Mouse (Mus musculus) neutrophil, adult 83 days (primary cell): Measurements from ENCODE around the gene Fgf11. TPM values are rescaled to one million over a fixed set of nuclear protein-coding genes. Genes with fewer than 3 reads are reported as not detected.

Experiments
- total RNA-seq, 2 experiments: library from RNA; stranded (reverse); gene quantifications; one replicate each; pipeline ENCODE4 v1.2.4; 2023

Fgf11 gene
- total RNA-seq: under 1 TPM in 1 of 2 experiments, not detected in 1; 0.18 TPM

DNA sequence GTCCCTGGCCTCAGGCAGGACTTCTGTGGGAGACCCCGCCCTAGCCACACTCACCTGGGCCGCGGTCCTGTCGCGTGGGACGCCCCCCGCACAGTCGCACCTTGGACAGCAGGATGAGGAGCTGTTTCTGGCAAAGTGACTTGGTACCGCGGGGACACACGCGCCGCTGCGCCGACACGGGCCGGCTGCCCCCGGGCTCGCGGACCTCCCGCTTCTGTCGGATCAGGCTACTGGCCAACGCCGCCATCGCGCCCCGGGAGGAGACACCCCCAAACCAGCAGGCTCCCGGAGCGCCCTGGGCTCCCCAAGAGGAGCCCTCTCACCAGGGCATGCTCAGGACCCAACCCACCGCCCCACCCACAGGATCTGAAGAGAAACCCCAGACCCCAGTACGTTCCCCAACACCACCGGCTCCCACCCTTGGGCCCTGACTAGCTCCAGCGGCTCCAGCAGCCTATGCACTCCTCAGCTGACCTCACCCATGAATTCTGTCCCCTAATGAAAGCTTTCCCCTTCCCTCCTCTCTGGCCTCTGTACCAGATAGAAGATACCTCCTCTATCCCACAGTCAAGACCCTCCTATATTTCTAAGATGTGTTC lies at the start of gene Fgf11:
Fgf11 (minus strand) TSS at position 479 of the 599 bp plus-strand sequence.

DNA sequence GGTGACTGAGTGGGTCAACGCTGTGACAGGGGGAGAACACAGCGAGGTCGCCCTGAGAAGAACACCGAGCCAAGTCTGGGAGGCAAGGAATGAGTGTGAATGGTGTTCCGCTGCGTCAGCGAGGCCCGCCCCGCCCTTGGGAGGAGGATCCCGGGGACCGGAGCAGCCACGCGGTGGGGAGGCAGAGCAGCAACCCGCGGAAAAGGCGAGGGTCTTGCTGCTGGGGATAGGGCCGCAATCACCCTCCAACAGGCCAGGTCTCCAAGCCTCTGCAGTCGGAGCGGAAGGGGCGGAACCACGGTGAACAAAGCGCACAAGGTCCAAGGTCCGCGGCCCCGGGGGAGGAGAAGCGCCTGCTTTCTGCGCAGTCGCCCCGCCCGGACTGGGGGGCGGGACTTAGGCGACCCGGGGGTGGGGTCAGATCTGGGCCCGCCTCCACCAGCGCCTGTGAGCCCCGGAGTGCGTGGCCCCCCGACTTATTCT lies 44.6 kb upstream of the Fgf11 start, which contains the start of gene Plscr3:
Plscr3 (plus strand) TSS at position 179 of the 483 bp plus-strand sequence.

DNA sequence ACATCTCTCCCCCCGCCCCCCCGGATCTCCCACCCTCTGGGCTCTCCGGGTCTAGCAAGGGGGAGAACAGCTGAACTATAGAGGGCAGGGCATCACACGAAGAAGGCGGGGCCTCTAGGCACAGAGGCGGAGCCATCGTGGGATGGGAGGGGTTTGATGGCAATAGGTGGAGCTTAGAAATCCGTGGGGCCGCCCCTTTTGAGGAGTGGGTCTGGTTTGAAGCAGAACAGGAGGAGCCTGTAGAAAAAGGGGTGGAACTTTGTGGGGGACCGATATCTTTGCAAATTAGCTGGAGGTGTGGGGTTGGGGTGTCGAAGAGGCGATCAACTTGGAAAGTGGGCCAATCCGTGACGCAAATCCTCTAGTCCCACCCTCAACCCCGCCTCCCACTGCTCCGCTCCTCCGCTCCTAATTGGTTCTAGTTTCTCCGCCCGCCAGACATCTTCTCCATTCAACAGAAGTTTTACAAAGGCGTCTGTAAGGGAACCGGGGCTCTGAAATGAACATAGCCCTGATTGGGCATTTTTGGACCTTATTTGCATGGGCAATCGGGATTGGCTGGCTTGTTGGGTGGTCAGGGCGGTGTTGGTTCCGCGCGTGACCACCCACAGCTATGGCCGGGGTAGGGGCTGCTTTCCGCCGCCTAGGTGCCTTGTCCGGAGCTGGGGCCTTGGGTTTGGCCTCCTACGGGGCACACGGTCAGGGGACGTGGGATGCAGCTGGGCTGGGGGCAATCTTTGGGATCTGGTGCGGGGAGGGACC lies 36.5 kb upstream of the Fgf11 start, which contains the start of gene Tmem256:
Tmem256 (plus strand) TSS at position 563 of the 762 bp plus-strand sequence.

DNA sequence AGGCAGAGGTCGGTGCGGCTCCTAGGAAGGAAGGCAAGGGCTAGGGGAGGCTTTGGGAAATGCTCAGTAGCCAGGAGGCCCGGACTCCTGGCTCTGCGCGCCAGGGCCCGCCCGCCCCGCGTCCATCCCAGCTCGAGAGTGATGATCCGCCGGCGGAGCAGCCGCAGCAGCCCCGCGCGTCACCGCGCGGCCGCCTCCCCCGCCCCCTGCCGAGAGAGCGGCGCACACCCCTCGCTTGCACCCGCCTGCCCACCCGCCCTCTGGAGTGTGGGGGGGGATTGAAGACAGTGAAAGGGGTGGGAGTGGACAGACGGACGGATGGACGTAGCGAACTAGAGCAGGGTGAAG lies 35.9 kb upstream of the Fgf11 start, which contains the start of gene Nlgn2:
Nlgn2 (minus strand) TSS at position 181 of the 348 bp plus-strand sequence.

DNA sequence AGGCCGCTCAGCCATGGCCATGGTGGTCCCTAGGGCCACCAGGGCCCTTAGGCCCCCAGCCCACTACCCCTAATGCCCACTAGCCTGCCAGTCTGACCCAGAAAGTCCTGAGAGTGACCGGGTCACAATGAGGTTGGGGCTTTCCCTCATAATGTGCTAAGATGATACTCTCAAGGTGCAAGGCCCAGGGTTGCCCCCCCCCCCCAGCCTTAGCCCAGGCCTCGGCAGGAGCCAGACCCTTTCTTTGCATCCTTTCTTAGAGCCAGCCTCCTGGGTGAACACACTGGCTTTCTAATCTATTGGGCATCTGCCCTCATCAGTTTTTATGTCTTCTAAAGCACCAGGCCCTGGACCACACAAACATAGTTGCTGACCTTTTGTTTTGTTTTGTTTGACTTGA lies 20.4 kb upstream of the Fgf11 start, which contains the start of gene Spem1:
Spem1 (minus strand) TSS at position 101 of the 400 bp plus-strand sequence.

DNA sequence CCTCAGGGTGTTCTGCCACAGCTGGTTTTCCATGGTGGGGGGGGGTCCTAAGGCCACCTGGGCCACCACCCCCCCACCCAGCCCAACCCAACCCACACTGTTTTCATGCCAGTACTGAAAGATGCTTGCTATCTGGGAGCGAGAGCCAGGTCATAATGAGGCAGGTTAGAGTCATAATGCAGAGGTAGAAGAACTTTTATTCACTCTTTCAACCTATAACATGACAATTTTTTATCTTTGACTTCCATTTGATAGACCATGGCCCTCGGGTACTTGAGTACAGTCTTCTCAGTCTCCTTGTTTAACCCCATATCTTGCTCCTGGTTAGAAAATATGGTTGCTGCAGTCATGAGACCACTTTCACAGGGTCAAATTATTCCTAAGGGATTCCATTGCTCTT lies 16.7 kb upstream of the Fgf11 start, which contains the start of gene Spem2:
Spem2 (minus strand) TSS at position 101 of the 400 bp plus-strand sequence.

DNA sequence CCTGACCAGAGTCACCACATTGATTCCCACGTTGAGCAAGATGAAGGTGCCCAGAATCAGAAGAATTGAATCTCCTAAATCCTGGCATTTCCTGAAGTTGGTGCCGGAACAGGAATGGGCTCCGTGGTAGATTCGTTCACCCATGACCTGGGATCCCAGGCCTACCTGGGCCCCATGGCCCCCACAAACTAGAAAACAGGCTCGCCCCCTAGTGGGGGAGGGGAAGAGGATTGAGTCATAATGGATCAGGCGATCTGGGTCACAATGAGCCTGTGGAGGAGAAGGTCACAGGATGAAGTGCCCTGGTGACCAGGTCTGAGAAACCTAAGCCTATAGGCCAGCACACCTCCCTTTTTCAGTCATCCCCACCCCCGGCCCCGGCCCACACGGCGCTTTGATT lies 13.5 kb upstream of the Fgf11 start, which contains the start of gene Gm39566:
Gm39566 (minus strand) TSS at position 144 of the 400 bp plus-strand sequence.

DNA sequence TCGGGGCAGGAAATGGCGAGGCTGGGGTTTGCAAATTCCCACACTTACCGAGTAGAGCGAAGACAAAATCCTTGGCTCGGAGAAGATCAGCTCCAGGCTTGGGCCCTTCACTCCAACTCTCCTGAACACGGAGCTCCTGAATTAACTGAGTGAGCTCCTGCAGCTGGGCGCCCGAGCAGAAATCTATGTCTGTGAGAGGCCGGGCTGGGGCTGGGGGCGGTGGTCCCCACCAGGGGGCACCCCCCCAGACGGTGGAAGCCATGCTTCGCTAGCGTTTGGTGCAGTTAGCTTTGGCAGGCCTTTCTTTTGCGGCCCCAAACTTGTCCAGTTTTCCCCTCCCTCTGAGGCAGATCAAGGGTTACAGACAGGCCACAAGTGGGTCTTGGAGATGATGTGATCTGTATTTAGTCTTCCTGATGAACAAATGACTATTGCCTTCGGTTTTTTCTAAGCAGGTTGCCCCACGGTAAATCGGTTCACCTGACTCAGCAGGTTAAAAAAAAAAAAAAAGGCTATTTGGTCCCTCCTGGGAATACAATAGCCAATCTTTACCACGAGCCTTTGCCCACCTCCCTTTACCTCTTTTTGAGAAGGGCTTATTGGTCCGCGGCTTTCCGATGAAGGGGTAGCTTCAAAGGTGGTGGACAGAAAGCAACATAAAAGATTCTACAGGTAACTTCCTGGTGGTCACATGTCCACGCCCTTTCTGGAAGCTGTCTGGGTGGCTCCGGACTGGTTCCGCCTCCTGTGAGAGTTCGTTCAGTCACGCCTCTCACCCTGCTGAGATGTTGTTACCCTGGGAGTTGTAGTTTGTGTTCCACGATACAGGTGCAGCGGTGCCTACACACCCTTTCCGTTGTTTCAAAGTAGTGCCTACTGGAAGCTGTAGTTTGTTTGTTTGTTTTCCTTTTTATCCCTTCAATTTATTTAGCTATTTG lies 3.6 kb upstream of the Fgf11 start, which contains the start of gene Tmem102:
Tmem102 (minus strand) TSS at position 653 of the 938 bp plus-strand sequence.

DNA sequence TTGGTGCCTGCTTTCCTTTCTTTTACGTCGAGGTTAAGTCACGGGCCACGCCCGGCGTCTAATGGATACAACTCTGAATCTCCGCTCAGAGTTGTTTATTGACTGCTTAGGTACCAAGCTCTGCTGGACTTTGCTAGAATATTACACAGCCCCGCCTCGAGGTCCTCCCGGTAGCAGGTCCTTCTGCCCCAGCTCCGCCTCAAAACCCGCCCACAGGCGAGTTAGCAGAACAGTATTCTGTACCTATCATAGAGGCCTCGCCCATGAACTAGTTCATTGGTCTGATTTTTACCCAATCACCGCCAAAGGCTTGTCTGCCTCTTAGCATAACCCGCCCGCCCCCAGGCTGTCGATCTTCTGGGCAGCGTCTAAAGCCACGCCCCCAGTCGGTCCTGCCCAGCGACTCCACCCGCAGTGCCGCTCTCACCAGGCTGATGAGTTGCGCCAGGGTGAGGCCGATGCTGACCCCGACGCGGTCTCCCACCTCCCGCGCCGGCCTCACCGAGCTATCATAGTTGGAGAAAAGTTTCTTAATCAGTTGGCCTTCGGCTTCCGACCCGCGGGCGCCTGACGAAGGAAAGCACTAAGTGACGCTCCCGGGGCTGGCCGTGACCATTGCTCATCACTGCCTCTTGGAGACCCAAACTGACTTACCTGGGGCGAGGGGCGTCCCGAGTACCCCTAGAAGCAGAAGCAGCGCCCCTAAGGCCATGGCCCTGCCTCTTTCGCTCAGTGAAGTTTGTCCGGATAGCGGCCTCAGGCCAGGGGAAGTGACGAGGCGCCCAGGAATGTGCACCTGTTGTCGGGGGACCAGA lies 6.3 kb downstream of the Fgf11 start, which contains the start of gene Chrnb1:
Chrnb1 (minus strand) TSS at position 776 of the 815 bp plus-strand sequence.

DNA sequence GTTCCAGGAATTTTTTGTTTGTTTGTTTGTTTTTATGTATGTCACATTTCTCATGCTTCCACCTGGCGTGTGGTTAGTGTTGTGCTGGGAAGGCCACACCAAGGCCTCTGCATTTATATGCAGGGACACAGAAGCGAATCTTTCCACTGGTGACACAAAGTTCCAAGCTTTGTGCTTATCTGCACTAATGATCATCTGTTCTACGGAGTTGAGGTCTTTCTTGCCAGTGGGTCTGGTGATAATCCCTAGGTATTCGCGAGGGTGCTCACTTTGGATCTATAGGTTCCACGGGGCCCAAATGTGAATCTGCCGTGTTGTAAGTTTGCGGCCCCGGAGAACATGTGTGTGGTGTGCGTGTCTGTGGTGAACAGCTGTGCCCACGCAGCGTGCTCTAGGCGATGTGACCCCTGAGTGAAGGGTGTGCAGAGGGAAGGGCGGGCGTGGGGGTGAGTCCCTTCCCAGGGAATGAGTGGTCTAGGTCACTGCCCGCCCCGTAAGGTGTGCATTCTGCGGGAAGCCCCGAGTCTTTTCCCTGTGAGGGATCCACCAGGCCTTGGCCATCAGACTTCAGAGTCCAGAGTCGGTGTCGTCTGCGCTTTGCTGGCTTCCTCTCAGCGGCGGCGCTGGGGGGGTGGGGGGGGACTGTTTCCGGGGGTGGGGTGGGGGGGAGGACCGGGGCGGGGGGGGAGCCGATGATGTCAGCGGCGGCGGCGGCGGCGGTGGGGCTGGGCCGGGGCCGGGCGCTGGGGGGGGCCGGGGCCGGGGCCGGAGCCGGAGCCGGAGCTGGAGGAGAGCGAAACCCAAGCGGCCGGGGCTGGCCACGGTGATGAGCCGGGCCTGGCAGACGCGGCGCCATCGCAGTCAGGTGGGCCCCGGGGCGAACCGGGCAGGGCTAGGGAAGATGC lies 36.2 kb downstream of the Fgf11 start, which contains the start of gene Zbtb4:
Zbtb4 (plus strand) TSS at position 692 of the 905 bp plus-strand sequence.

DNA sequence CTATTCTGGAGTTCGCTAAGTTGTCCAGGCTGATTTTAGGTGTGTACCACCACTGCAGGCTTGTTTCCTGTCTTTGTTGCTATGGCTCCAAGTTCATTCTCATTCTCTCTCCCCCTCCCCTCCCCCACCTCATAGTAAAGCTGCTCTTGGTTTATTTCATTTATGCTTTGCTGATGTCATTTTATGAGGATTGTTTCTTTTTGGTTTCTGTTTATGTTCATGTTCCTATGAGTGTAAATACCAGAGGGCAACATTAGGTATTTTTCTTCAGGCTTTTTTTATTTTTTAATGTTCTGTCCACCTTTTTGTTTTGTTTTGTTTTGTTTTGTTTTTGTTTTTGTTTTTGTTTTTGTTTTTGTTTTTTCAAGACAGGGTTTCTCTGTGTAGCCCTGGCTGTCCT lies 39.8 kb downstream of the Fgf11 start, which contains the start of gene Slc35g3:
Slc35g3 (minus strand) TSS at position 101 of the 400 bp plus-strand sequence.

DNA sequence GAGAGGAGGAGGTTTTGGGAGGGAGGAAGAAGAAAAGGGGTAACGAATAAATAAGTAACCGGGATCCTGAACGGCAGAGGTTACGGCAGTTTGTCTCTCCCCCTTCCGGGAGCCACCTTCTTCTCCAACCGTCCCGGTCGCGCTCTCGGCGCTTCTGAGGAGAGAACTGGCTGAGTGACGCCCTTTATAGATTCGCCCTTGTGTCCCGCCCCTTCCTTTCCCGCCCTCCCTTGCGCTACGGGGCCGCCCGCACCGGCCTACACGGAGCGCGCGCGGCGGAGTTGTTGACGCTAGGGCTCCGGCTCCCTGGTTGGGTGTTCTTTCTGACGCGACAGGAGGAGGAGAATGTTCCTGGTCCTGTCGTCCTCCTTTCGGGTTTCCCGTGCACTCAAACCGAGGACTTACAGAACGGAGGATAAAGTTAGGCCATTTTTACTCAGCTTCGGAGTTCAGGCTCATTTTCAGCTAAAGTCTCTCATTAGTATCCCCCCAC lies 43.1 kb downstream of the Fgf11 start, which contains the start of gene Polr2a:
Polr2a (minus strand) TSS at position 160 of the 493 bp plus-strand sequence.

Other genes starting within 250 kb of the Fgf11 start
- under 1 TPM; 0.18 to 0.20 TPM for gene Efnb3, start 241.7 kb downstream of the Fgf11 start, total RNA-seq
- gene Wrap53, start 221.6 kb downstream of the Fgf11 start, total RNA-seq: 1 to 10 TPM; 9.0 to 9.8 TPM
- 10 to 100 TPM; 59.1 to 59.7 TPM for gene Trp53, start 221.5 kb downstream of the Fgf11 start, total RNA-seq
- 1 to 10 TPM; 5.4 to 6.9 TPM for gene Atp1b2, start 195.9 kb downstream of the Fgf11 start, total RNA-seq
- gene Shbg, start 184.0 kb downstream of the Fgf11 start, total RNA-seq: not detected
- gene Sat2, start 179.8 kb downstream of the Fgf11 start, total RNA-seq: not detected
- 10 to 100 TPM; 42.3 to 53.2 TPM for gene Fxr2, start 168.9 kb downstream of the Fgf11 start, total RNA-seq
- gene Sox15, start 146.5 kb downstream of the Fgf11 start, total RNA-seq: under 1 TPM in 1 of 2 experiments, not detected in 1; 0.55 TPM
- 10 to 100 TPM; 51.6 to 54.9 TPM for gene Mpdu1, start 139.2 kb downstream of the Fgf11 start, total RNA-seq
- gene Cd68, start 135.7 kb downstream of the Fgf11 start, total RNA-seq: 100 to 1,000 TPM; 138 to 157 TPM
- 100 to 1,000 TPM; 554 to 653 TPM for gene Eif4a1, start 129.4 kb downstream of the Fgf11 start, total RNA-seq
- 10 to 100 TPM; 64.7 to 65.2 TPM for gene Senp3, start 119.8 kb downstream of the Fgf11 start, total RNA-seq
- gene Tnfsf13, start 116.1 kb downstream of the Fgf11 start, total RNA-seq: 10 to 100 TPM; 15.8 to 16.0 TPM
- gene Tnfsf12, start 106.0 kb downstream of the Fgf11 start, total RNA-seq: 1 to 10 TPM; 7.9 to 8.7 TPM
- gene Tnfsfm13, start 105.8 kb downstream of the Fgf11 start, total RNA-seq: 1 to 10 TPM; 4.7 to 5.5 TPM
- gene Polr2a, start 43.2 kb downstream of the Fgf11 start, total RNA-seq: 10 to 100 TPM; 82.6 to 86.1 TPM
- gene Slc35g3, start 39.9 kb downstream of the Fgf11 start, total RNA-seq: not detected
- 1 to 10 TPM; 2.4 to 3.3 TPM for gene Zbtb4, start 35.9 kb downstream of the Fgf11 start, total RNA-seq
- 1 to 10 TPM in 1 of 2 experiments, under 1 TPM in 1; 0.79 to 1.9 TPM for gene Chrnb1, start 5.9 kb downstream of the Fgf11 start, total RNA-seq
- not detected for gene Tmem102, start 3.8 kb upstream of the Fgf11 start, total RNA-seq
- not detected for gene Gm39566, start 13.4 kb upstream of the Fgf11 start, total RNA-seq
- not detected for gene Spem2, start 16.6 kb upstream of the Fgf11 start, total RNA-seq
- not detected for gene Spem1, start 20.3 kb upstream of the Fgf11 start, total RNA-seq
- gene Nlgn2, start 35.9 kb upstream of the Fgf11 start, total RNA-seq: 1 to 10 TPM; 1.3 to 2.1 TPM
- gene Tmem256, start 36.7 kb upstream of the Fgf11 start, total RNA-seq: 100 to 1,000 TPM in 1 of 2 experiments, 10 to 100 TPM in 1; 99.2 to 106 TPM
- gene Plscr3, start 44.5 kb upstream of the Fgf11 start, total RNA-seq: 10 to 100 TPM; 35.0 to 35.9 TPM
- gene Tnk1, start 56.9 kb upstream of the Fgf11 start, total RNA-seq: not detected
- gene Tmem95, start 76.2 kb upstream of the Fgf11 start, total RNA-seq: 1 to 10 TPM in 1 of 2 experiments, under 1 TPM in 1; 0.88 to 1.2 TPM
- 1 to 10 TPM; 8.6 to 9.0 TPM for gene Kctd11, start 79.5 kb upstream of the Fgf11 start, total RNA-seq
- 100 to 1,000 TPM; 260 to 263 TPM for gene Acap1, start 93.7 kb upstream of the Fgf11 start, total RNA-seq
- 1 to 10 TPM; 3.0 to 3.2 TPM for gene 2810408A11Rik, start 99.1 kb upstream of the Fgf11 start, total RNA-seq
- 10 to 100 TPM; 20.9 to 27.6 TPM for gene Neurl4, start 99.2 kb upstream of the Fgf11 start, total RNA-seq
- 10 to 100 TPM; 69.0 to 84.5 TPM for gene Gps2, start 112.0 kb upstream of the Fgf11 start, total RNA-seq
- 100 to 1,000 TPM; 482 to 501 TPM for gene Eif5a, start 120.1 kb upstream of the Fgf11 start, total RNA-seq
- gene Ybx2, start 133.9 kb upstream of the Fgf11 start, total RNA-seq: not detected
- 1 to 10 TPM in 1 of 2 experiments, under 1 TPM in 1; 0.97 to 1.3 TPM for gene Slc2a4, start 146.3 kb upstream of the Fgf11 start, total RNA-seq
- gene Cldn7, start 162.9 kb upstream of the Fgf11 start, total RNA-seq: not detected
- 10 to 100 TPM; 75.0 to 80.3 TPM for gene Ctdnep1, start 179.3 kb upstream of the Fgf11 start, total RNA-seq
- 10 to 100 TPM; 24.3 to 31.0 TPM for gene Elp5, start 180.7 kb upstream of the Fgf11 start, total RNA-seq
- 100 to 1,000 TPM; 475 to 527 TPM for gene Gabarap, start 189.3 kb upstream of the Fgf11 start, total RNA-seq
- gene Phf23, start 193.9 kb upstream of the Fgf11 start, total RNA-seq: 10 to 100 TPM; 41.2 to 53.6 TPM
- 10 to 100 TPM; 15.0 to 18.2 TPM for gene Dvl2, start 198.7 kb upstream of the Fgf11 start, total RNA-seq
- gene Acadvl, start 213.6 kb upstream of the Fgf11 start, total RNA-seq: 10 to 100 TPM; 39.3 to 50.0 TPM
- 1 to 10 TPM; 5.5 to 5.8 TPM for gene Dlg4, start 215.1 kb upstream of the Fgf11 start, total RNA-seq